Mouse (Mus musculus): ENCODE data around the gene Mgat5b. TPM values are rescaled to one million over a fixed set of nuclear protein-coding genes. Genes with fewer than 3 reads are reported as not detected.

Mgat5b gene
- polyA plus RNA-seq (2011; ENCODE audit: insufficient read depth, insufficient read length, low read depth, missing spikeins), result 9.3 and 10.2 TPM in 2 replicates

GRCm38 (mm10) chr11:116918323-116919185 lies at the start of gene Mgat5b:
TSS of gene Mgat5b (plus strand) at chr11:116918863.
- Histone ChIP-seq H3K27me3 (ENCODE audit: control insufficient read depth, insufficient read depth, low read length, poor library complexity, severe bottlenecking) (no peaks in the 10 kb centered on the region), H3K9ac (ENCODE audit: low read depth, poor library complexity, severe bottlenecking) (peak within 1 kb of the TSS; percentile 91), H3K36me3 (ENCODE audit: control insufficient read depth, insufficient read depth, low read length, poor library complexity, severe bottlenecking) (no peaks in the 10 kb centered on the region), H3K9me3 (replicated peaks; ENCODE audit: control insufficient read depth, insufficient read depth, low read length, poor library complexity, severe bottlenecking) (no peaks in the 10 kb centered on the region), H3K27ac (ENCODE audit: insufficient read depth, low read length) (no peak within 1 kb of the TSS), H3K4me3 (ENCODE audit: low read depth, low read length) (peak within 1 kb of the TSS; percentile 78), H3K4me1 (ENCODE audit: control insufficient read depth, insufficient read depth, low read length) (peaks cover 3% of the 10 kb centered on the region)
- no peak for TF ChIP-seq POLR2A (IDR thresholded peaks at IDR 0.05; ENCODE audit: insufficient read depth, low read length)
- peak; percentile 81 for TF ChIP-seq CTCF (IDR thresholded peaks at IDR 0.05; ENCODE audit: low read depth, low read length)
- 0 out of 2 replicates have a peak, but pooled peaks have one; percentile 14 for TF ChIP-seq EP300 (IDR thresholded peaks at IDR 0.05; ENCODE audit: insufficient read depth, low read depth, low read length)

DNA sequence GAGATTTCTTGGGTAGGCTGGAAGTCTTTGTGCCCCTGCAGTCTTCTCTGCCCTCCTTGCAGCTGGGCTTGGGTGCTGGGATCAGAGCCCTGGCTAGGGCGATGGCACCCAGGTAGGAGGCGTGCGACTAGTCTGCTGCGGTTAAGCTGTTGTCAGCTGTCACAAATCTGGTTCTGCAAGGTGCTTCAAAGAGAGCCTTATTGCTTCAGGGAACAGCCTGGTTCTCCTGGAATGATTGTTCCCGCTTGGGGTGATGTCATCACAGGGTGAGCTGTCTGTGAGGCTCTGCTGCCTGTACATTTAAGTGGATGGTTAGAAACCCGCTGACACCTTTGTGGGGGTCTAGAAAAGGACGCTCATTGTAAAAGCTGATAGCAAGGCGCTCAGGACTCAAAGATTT lies 49.4 kb upstream of the Mgat5b start:
- Histone ChIP-seq H3K9ac (ENCODE audit: low read depth, poor library complexity, severe bottlenecking) (no peak overlapping the region), H3K27ac (ENCODE audit: insufficient read depth, low read length) (no peak overlapping the region), H3K27me3 (ENCODE audit: control insufficient read depth, insufficient read depth, low read length, poor library complexity, severe bottlenecking) (no peaks in the 10 kb centered on the region), H3K9me3 (replicated peaks; ENCODE audit: control insufficient read depth, insufficient read depth, low read length, poor library complexity, severe bottlenecking) (no peaks in the 10 kb centered on the region), H3K4me3 (ENCODE audit: low read depth, low read length) (no peak overlapping the region), H3K4me1 (ENCODE audit: control insufficient read depth, insufficient read depth, low read length) (no peaks in the 10 kb centered on the region), H3K36me3 (ENCODE audit: control insufficient read depth, insufficient read depth, low read length, poor library complexity, severe bottlenecking) (no peaks in the 10 kb centered on the region)
- TF ChIP-seq POLR2A (IDR thresholded peaks at IDR 0.05; ENCODE audit: insufficient read depth, low read length) (no peak), CTCF (IDR thresholded peaks at IDR 0.05; ENCODE audit: low read depth, low read length) (no peak), EP300 (IDR thresholded peaks at IDR 0.05; ENCODE audit: insufficient read depth, low read depth, low read length) (no peak)

GRCm38 (mm10) chr11:116869641-116870040 lies 49.0 kb upstream of the Mgat5b start:
- H3K36me3 ChIP-seq (ENCODE audit: control insufficient read depth, insufficient read depth, low read length, poor library complexity, severe bottlenecking), result no peaks in the 10 kb centered on the region

GRCm38 (mm10) chr11:116871538-116871937 lies 47.1 kb upstream of the Mgat5b start:
- Histone ChIP-seq H3K9ac (ENCODE audit: low read depth, poor library complexity, severe bottlenecking) (no peak overlapping the region), H3K36me3 (ENCODE audit: control insufficient read depth, insufficient read depth, low read length, poor library complexity, severe bottlenecking) (no peaks in the 10 kb centered on the region), H3K27ac (ENCODE audit: insufficient read depth, low read length) (no peak overlapping the region), H3K27me3 (ENCODE audit: control insufficient read depth, insufficient read depth, low read length, poor library complexity, severe bottlenecking) (no peaks in the 10 kb centered on the region), H3K9me3 (replicated peaks; ENCODE audit: control insufficient read depth, insufficient read depth, low read length, poor library complexity, severe bottlenecking) (no peaks in the 10 kb centered on the region), H3K4me1 (ENCODE audit: control insufficient read depth, insufficient read depth, low read length) (no peaks in the 10 kb centered on the region), H3K4me3 (ENCODE audit: low read depth, low read length) (no peak overlapping the region)
- no peak for TF ChIP-seq EP300 (IDR thresholded peaks at IDR 0.05; ENCODE audit: insufficient read depth, low read depth, low read length)
- no peak for TF ChIP-seq POLR2A (IDR thresholded peaks at IDR 0.05; ENCODE audit: insufficient read depth, low read length)
- no peak for TF ChIP-seq CTCF (IDR thresholded peaks at IDR 0.05; ENCODE audit: low read depth, low read length)

More at GRCm38 (mm10) chr11:116869641-116870040, 49.0 kb upstream of the Mgat5b start:
- no peaks in the 10 kb centered on the region for H3K27me3 ChIP-seq (ENCODE audit: control insufficient read depth, insufficient read depth, low read length, poor library complexity, severe bottlenecking)
- no peaks in the 10 kb centered on the region for H3K9me3 ChIP-seq (replicated peaks; ENCODE audit: control insufficient read depth, insufficient read depth, low read length, poor library complexity, severe bottlenecking)
- H3K27ac ChIP-seq (ENCODE audit: insufficient read depth, low read length), result no peak overlapping the region
- H3K4me3 ChIP-seq (ENCODE audit: low read depth, low read length), result no peak overlapping the region
- TF ChIP-seq POLR2A (IDR thresholded peaks at IDR 0.05; ENCODE audit: insufficient read depth, low read length), result no peak
- no peak for TF ChIP-seq EP300 (IDR thresholded peaks at IDR 0.05; ENCODE audit: insufficient read depth, low read depth, low read length)
- TF ChIP-seq CTCF (IDR thresholded peaks at IDR 0.05; ENCODE audit: low read depth, low read length), result no peak
- no peak overlapping the region for H3K9ac ChIP-seq (ENCODE audit: low read depth, poor library complexity, severe bottlenecking)
- H3K4me1 ChIP-seq (ENCODE audit: control insufficient read depth, insufficient read depth, low read length), result no peaks in the 10 kb centered on the region

DNA sequence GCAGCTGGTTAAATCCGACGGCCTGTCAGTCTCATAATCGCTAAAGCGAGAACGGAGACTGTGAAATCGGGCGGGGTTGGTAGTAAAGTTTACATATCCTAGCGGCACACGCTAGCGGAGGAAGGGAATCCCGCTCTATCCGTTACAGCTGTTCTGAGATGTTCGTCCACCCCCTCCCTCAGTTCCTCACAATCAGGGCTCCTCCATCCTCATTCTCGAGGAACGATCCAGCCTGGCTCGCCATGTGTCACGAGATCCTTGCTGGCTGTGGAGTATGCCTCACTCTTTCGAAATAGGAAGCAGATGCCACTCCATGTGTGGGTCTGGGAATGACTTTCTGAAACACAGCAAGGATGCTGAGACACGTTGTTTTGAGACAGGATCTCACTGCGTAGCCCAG lies 44.7 kb upstream of the Mgat5b start:
- no peak overlapping the region for H3K27ac ChIP-seq (ENCODE audit: insufficient read depth, low read length)
- no peaks in the 10 kb centered on the region for H3K36me3 ChIP-seq (ENCODE audit: control insufficient read depth, insufficient read depth, low read length, poor library complexity, severe bottlenecking)
- no peak overlapping the region for H3K9ac ChIP-seq (ENCODE audit: low read depth, poor library complexity, severe bottlenecking)
- H3K9me3 ChIP-seq (replicated peaks; ENCODE audit: control insufficient read depth, insufficient read depth, low read length, poor library complexity, severe bottlenecking), result no peaks in the 10 kb centered on the region
- H3K27me3 ChIP-seq (ENCODE audit: control insufficient read depth, insufficient read depth, low read length, poor library complexity, severe bottlenecking), result no peaks in the 10 kb centered on the region
- TF ChIP-seq CTCF (IDR thresholded peaks at IDR 0.05; ENCODE audit: low read depth, low read length), result no peak
- TF ChIP-seq POLR2A (IDR thresholded peaks at IDR 0.05; ENCODE audit: insufficient read depth, low read length), result no peak
- no peak for TF ChIP-seq EP300 (IDR thresholded peaks at IDR 0.05; ENCODE audit: insufficient read depth, low read depth, low read length)
- H3K4me1 ChIP-seq (ENCODE audit: control insufficient read depth, insufficient read depth, low read length), result no peaks in the 10 kb centered on the region
- H3K4me3 ChIP-seq (ENCODE audit: low read depth, low read length), result no peak overlapping the region

DNA sequence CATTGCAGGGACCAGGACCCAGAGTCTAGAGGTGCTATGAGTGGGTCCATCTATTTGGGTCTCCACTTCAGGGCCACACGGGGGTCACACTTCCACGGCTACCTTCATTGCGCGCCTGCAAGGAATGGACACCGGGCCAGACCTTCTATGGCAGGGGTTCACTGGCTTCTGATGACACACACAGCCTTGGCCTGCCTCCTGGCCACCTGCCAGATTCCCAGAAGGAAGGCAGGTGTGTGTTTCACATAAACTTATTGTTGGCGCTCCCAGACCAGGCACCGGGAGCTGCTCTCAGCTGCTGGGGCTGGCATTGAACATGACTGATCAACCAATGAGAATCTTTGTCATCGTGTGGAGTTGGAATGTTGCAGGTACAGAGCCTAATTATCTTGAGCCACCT lies 40.2 kb upstream of the Mgat5b start:
- no peak for TF ChIP-seq POLR2A (IDR thresholded peaks at IDR 0.05; ENCODE audit: insufficient read depth, low read length)
- TF ChIP-seq EP300 (IDR thresholded peaks at IDR 0.05; ENCODE audit: insufficient read depth, low read depth, low read length), result no peak
- no peak for TF ChIP-seq CTCF (IDR thresholded peaks at IDR 0.05; ENCODE audit: low read depth, low read length)
- Histone ChIP-seq H3K36me3 (ENCODE audit: control insufficient read depth, insufficient read depth, low read length, poor library complexity, severe bottlenecking) (no peaks in the 10 kb centered on the region), H3K27ac (ENCODE audit: insufficient read depth, low read length) (no peak overlapping the region), H3K27me3 (ENCODE audit: control insufficient read depth, insufficient read depth, low read length, poor library complexity, severe bottlenecking) (no peaks in the 10 kb centered on the region), H3K9ac (ENCODE audit: low read depth, poor library complexity, severe bottlenecking) (no peak overlapping the region), H3K4me1 (ENCODE audit: control insufficient read depth, insufficient read depth, low read length) (no peaks in the 10 kb centered on the region), H3K4me3 (ENCODE audit: low read depth, low read length) (no peak overlapping the region), H3K9me3 (replicated peaks; ENCODE audit: control insufficient read depth, insufficient read depth, low read length, poor library complexity, severe bottlenecking) (no peaks in the 10 kb centered on the region)
